Mouse (Mus musculus) ZHBTc4 (cell line): ENCODE data around the gene Dop1b.

Experiments
- DNase-seq: peaks from one replicate; pipeline ENCODE4 v3.0.0-alpha.2; 2011; ENCODE audit warnings: low read depth, low spot score

Dop1b gene

GRCm38 (mm10) chr16:93711411-93712188, at the start of gene Dop1b:
TSS of gene Dop1b (plus strand) at chr16:93711904.
- DNase-seq: peak; percentile 99

- DNase-seq: peak; percentile 57
These were observed 43.7 kb upstream of the Dop1b start for GRCm38 (mm10) chr16:93667976-93668375.

DNA sequence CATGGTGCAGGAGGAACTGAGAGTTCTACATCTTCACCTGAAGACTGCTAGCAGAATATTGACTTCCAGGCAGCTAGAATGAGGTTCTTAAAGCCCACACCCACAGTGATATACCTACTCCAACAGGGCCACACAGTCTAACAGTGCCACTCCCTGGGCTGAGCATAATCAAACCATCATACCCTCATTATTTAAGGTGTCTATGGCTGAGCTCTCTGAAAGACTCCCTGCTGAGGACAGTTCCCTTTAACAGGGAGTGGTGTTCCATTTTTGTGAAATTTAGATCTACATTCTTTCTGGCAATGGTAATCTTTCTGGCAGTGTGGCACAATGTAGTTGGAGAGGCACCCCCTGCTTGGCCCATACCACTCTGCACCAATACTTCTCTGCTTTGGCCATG, 42.2 kb upstream of the Dop1b start:
- DNase-seq: peak; percentile 76

DNA sequence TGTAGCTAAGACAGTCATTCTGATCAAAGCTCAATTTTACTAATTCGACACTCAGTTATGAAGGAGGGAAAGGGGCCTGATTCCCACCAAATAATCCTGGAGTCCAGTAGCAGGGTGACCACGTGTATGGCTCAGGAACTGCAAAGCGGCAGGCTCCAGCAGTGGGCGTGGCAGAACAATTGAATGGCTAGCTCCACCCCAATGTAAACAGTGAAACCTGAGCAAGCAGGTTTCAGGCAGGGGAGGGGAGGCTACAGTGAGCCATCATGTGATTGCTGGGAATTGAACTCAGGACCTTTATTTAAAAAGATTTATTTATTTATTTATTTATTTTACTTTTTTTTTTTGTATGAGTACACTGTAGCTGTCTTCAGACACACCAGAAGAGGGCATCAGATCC, 41.2 kb upstream of the Dop1b start:
- DNase-seq: peak; percentile 46

GRCm38 (mm10) chr16:93671064-93671463, 40.6 kb upstream of the Dop1b start:
- peak; percentile 47 for DNase-seq

- DNase-seq: peak; percentile 62
These were observed 35.3 kb upstream of the Dop1b start for GRCm38 (mm10) chr16:93676376-93676775.

GRCm38 (mm10) chr16:93678206-93678605, 33.5 kb upstream of the Dop1b start:
- no peak for DNase-seq

GRCm38 (mm10) chr16:93679165-93679564, 32.5 kb upstream of the Dop1b start:
- DNase-seq: peak; percentile 42

DNA sequence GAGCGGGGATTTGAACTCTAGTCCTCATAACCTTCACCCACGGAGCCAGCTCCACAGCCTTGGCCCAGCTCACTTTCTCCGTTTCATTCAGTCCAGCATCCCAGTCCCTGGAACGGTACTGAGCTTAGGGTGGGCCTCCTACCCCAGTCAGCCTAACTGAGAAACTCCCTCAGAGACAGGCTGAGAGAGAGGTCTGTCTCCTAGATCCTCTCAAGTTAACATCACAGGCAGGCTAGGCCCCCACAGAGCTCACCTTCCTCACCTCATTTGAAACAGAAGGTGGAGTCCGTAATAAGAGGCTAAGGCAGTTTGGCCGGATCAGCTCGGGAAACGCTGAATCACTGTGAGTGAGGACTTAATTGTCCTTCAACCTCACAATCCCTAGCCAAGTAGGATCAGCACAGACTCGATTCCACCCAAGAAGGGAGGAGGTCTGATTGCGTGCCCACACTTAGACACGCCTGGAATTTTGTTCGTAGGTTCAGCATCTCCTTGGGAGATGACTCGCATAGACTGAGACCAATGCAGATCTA, 29.5 kb upstream of the Dop1b start:
- DNase-seq: peak; percentile 85

DNA sequence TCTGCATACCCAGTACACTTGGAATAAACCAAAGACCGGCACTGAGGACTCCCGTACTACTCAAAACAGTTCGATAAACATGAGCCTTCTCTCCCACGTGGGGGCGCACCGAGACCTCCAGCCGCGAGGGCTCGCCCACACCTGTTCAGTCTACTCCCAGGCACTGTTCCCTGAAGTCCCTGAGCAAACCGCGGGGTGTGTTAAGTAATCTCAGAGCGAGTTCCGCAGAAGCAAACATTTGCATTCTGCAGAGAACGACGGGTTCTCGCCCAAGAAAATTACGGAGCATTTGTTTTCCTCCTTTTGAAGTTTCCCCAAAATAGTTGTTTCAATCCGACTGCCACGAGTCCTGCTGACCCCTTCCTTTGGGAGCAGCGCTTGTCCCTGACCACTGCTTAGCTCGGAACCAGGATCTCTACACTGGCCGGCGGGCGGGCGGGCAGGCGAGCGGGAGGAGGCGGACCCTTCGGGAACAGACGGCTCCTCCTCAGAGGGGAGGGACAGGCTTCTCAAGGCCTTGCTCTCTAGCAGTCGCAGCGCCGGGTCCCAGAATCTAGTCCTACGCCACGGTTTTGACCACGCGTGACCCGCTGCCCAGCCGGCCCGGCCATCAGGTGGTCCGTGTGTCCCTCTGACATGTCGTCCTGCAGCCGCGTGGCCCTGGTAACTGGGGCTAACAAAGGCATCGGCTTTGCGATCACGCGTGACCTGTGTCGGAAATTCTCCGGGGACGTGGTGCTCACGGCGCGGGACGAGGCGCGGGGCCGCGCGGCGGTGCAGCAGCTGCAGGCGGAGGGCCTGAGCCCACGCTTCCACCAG, 28.8 kb upstream of the Dop1b start, which contains the start of gene Cbr3:
Gene Cbr3, plus strand, starts transcription at position 527 of the 819 bp plus-strand sequence.
- DNase-seq: peak; percentile 91

- DNase-seq: peak; percentile 35
These were observed 28.0 kb upstream of the Dop1b start for GRCm38 (mm10) chr16:93683508-93684236.

GRCm38 (mm10) chr16:93684441-93684840, 27.3 kb upstream of the Dop1b start:
- DNase-seq: peak; percentile 35

DNA sequence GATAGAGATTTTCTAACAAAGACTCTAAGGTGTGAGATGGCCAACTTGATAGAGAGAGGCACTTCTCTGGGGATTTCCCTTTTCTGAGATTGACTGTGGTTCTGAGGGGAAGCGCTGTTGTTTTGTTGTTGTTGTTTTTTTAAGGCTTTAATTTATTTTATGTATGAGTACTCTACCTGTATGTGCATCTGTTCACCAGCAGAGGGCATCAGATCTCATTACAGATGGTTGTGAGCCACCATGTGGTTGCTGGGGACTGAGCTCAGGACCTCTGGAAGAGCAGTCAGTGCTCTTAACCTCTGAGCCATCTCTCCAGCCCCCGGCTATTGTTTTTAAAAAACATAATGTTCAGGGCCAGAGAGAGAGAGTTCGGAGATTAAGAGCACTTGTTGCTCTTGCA, 25.9 kb upstream of the Dop1b start:
- DNase-seq: peak; percentile 61

DNA sequence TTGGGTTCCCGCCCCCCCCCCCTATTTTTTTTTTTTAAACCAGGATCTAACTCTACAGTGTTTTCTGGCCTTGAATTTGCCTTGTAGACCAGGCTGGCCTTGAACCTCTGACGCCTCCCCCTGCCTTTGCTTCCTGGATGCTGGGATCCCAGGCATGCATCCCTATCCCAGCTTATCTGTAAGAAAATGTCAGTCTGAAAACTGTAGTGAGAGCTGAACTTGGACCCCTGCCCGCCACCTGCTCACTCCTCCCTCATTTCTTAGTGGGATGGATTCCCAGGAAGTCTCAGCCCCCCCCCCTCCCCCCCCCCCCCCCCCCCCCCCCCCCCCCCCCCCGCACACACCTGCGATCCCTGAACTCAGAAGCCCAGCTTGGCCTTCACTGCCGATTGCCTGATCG, 25.3 kb upstream of the Dop1b start:
- no peak for DNase-seq

GRCm38 (mm10) chr16:93686945-93687344, 24.8 kb upstream of the Dop1b start:
- peak; percentile 55 for DNase-seq

GRCm38 (mm10) chr16:93691206-93691841, 20.4 kb upstream of the Dop1b start:
- peak; percentile 76 for DNase-seq

- DNase-seq: no peak
These were observed 19.0 kb upstream of the Dop1b start for GRCm38 (mm10) chr16:93692744-93693143.

GRCm38 (mm10) chr16:93707116-93707515, 4.6 kb upstream of the Dop1b start:
- peak; percentile 58 for DNase-seq

GRCm38 (mm10) chr16:93709217-93709616, 2.5 kb upstream of the Dop1b start:
- peak; percentile 24 for DNase-seq

DNA sequence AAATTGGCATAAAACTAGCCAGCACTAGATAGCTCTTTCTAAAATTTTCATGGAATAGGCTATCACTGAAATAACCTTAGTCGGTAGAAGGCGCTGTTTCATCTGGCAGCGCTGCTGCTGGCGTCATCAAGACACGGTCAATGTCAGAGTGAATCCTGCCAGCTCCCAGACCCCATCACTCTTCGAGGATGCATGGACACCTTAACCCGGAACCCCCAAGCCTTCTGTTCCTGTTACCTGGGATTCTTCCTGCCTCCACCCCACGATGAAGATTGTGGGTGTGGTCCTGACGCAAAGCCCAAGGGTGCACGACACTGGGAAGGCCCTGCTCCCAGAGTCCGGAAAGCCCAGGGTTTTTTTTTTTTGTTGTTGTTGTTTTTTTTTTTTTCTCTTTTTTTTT, 780 bp upstream of the Dop1b start:
- peak; percentile 88 for DNase-seq

GRCm38 (mm10) chr16:93712189-93712885, 633 bp downstream of the Dop1b start:
- DNase-seq: peak; percentile 62
